Mouse (Mus musculus) frontal cortex, postnatal 36 days (tissue): ENCODE measurements at regions not wholly inside any gene's neighbourhood (a gene's known extent, or its start where the extent isn't known, plus 50 kb on each side); places are given as distances from the start of the nearest gene placed in this dataset.
A peak's percentile ranks its signal among the peaks of the same experiment; 100 is the strongest.

Source experiments
- DNase-seq, 2 experiments: peaks; one replicate each; pipeline ENCODE4 v3.0.0; 2022; ENCODE audit warnings: low spot score in 2 of 2

GRCm38 (mm10) chr8:11909146-11909545, 68.9 kb downstream of the Tex29 start:
- no peak for DNase-seq

- DNase-seq: no peak
These were observed 71.6 kb downstream of the Tex29 start for GRCm38 (mm10) chr8:11911639-11912450.

GRCm38 (mm10) chr8:11912451-11913128, 72.3 kb downstream of the Tex29 start:
- DNase-seq: no peak

- no peak for DNase-seq
These were observed 73.0 kb downstream of the Tex29 start for GRCm38 (mm10) chr8:11913129-11913900.

- DNase-seq: no peak
These were observed 73.9 kb downstream of the Tex29 start for GRCm38 (mm10) chr8:11914131-11914530.

- DNase-seq: no peak
These were observed 74.6 kb downstream of the Tex29 start for GRCm38 (mm10) chr8:11914681-11915474.

GRCm38 (mm10) chr8:11915721-11916120, 75.4 kb downstream of the Tex29 start:
- DNase-seq: no peak

GRCm38 (mm10) chr8:11919876-11920275, 79.6 kb downstream of the Tex29 start:
- no peak for DNase-seq

GRCm38 (mm10) chr8:11923115-11923514, 82.8 kb downstream of the Tex29 start:
- DNase-seq: no peak

GRCm38 (mm10) chr8:11924165-11924564, 83.9 kb downstream of the Tex29 start:
- DNase-seq: peak; percentile 64 to 79

GRCm38 (mm10) chr8:11942892-11943332, 102.6 kb downstream of the Tex29 start:
- peak; percentile 37 to 75 for DNase-seq

- no peak for DNase-seq
These were observed 107.5 kb downstream of the Tex29 start for GRCm38 (mm10) chr8:11947766-11948165.

GRCm38 (mm10) chr8:11956268-11956667, 116.0 kb downstream of the Tex29 start:
- DNase-seq: no peak

- peak; percentile 11 to 72 for DNase-seq
These were observed 116.9 kb downstream of the Tex29 start for GRCm38 (mm10) chr8:11957046-11957783.

GRCm38 (mm10) chr8:11958176-11958575, 117.9 kb downstream of the Tex29 start:
- no peak for DNase-seq

- DNase-seq: no peak
These were observed 119.2 kb downstream of the Tex29 start for GRCm38 (mm10) chr8:11959466-11959865.

- no peak for DNase-seq
These were observed 123.3 kb downstream of the Tex29 start for GRCm38 (mm10) chr8:11963575-11963974.

GRCm38 (mm10) chr8:11967670-11968069, 127.4 kb downstream of the Tex29 start:
- no peak for DNase-seq

- DNase-seq: peak; percentile 24 to 45
These were observed 130.2 kb downstream of the Tex29 start for GRCm38 (mm10) chr8:11970515-11970914.

GRCm38 (mm10) chr8:11973436-11973835, 133.2 kb downstream of the Tex29 start:
- no peak for DNase-seq

GRCm38 (mm10) chr8:11977121-11977520, 136.8 kb downstream of the Tex29 start:
- DNase-seq: no peak
